Mouse (Mus musculus) myocyte (in vitro differentiated cells): Measurements from ENCODE around the gene Phgr1. TPM values are rescaled to one million over a fixed set of nuclear protein-coding genes. Genes with fewer than 3 reads are reported as not detected.

Source experiments
- H3K27me3 ChIP-seq: one replicate; pipeline ENCODE4 v1.6.1; 2011; ENCODE audit not compliant: control insufficient read depth, insufficient read depth, insufficient read length
- H3K36me3 ChIP-seq: one replicate; pipeline ENCODE4 v1.6.1; 2011; ENCODE audit not compliant: control insufficient read depth, insufficient read depth
- H3K4me2 ChIP-seq: one replicate; pipeline ENCODE4 v1.6.1; 2011; ENCODE audit warnings: low read depth, control low read depth
- H3K4me3 ChIP-seq: one replicate; pipeline ENCODE4 v1.5.1; 2011; ENCODE audit warnings: mild to moderate bottlenecking, control low read depth, moderate library complexity
- H3K79me2 ChIP-seq: one replicate; pipeline ENCODE4 v1.6.1; 2011; ENCODE audit not compliant: control insufficient read depth, insufficient read depth
- H3ac ChIP-seq: one replicate; pipeline ENCODE4 v1.6.1; 2011; ENCODE audit not compliant: control insufficient read depth, insufficient read length
- CEBPB ChIP-seq: IDR thresholded peaks from 2 replicates; pipeline ENCODE4 v1.6.1; 2011; ENCODE audit warnings: mild to moderate bottlenecking, moderate library complexity; ENCODE audit not compliant: poor library complexity, insufficient read depth, severe bottlenecking
- E2F4 ChIP-seq: IDR thresholded peaks from one replicate; pipeline ENCODE4 v1.6.1; 2011; ENCODE audit warnings: mild to moderate bottlenecking, control low read depth, moderate library complexity; ENCODE audit not compliant: insufficient read depth
- MAX ChIP-seq: IDR thresholded peaks from one replicate; pipeline ENCODE4 v1.6.1; 2011; ENCODE audit warnings: low read depth, mild to moderate bottlenecking, control low read depth
- MYOD1 ChIP-seq, 3 experiments: IDR thresholded peaks; one replicate each; pipeline ENCODE4 v1.6.1; 2011; ENCODE audit warnings: control low read depth in 2 of 3, low read depth in 2 of 3, mild to moderate bottlenecking in 2 of 3, moderate library complexity in 1 of 3; ENCODE audit not compliant: insufficient read length in 2 of 3, control insufficient read depth in 1 of 3
- MYOG ChIP-seq, 3 experiments: IDR thresholded peaks; one replicate each; pipeline ENCODE4 v1.6.1; 2011; ENCODE audit warnings: control low read depth in 2 of 3, low read depth in 2 of 3, mild to moderate bottlenecking in 2 of 3; ENCODE audit not compliant: insufficient read length in 2 of 3, control insufficient read depth in 1 of 3, insufficient read depth in 1 of 3
- POLR2A ChIP-seq: IDR thresholded peaks from one replicate; pipeline ENCODE4 v1.6.1; 2011; ENCODE audit warnings: low read depth, mild to moderate bottlenecking, control low read depth, moderate library complexity; ENCODE audit not compliant: insufficient read length
- POLR2AphosphoS2 ChIP-seq: IDR thresholded peaks from one replicate; pipeline ENCODE4 v1.6.1; 2011; ENCODE audit warnings: low read depth, control low read depth; ENCODE audit not compliant: insufficient read length
- REST ChIP-seq: IDR thresholded peaks from one replicate; pipeline ENCODE4 v1.6.1; 2011; ENCODE audit warnings: mild to moderate bottlenecking, control low read depth, moderate library complexity; ENCODE audit not compliant: insufficient read depth, insufficient read length
- SRF ChIP-seq: IDR thresholded peaks from one replicate; pipeline ENCODE4 v1.6.1; 2011; ENCODE audit warnings: low read depth; ENCODE audit not compliant: control insufficient read depth, insufficient read length
- TCF12 ChIP-seq: IDR thresholded peaks from one replicate; pipeline ENCODE4 v1.6.1; 2011; ENCODE audit warnings: mild to moderate bottlenecking, control low read depth; ENCODE audit not compliant: poor library complexity, insufficient read depth, severe bottlenecking
- TCF3 ChIP-seq: IDR thresholded peaks from one replicate; pipeline ENCODE4 v1.6.1; 2011; ENCODE audit warnings: low read depth, control low read depth; ENCODE audit not compliant: insufficient read length
- USF1 ChIP-seq: IDR thresholded peaks from one replicate; pipeline ENCODE4 v1.6.1; 2011; ENCODE audit warnings: low read depth, mild to moderate bottlenecking, control low read depth, moderate library complexity
- polyA plus RNA-seq: library from polyadenylated mRNA; unstranded; fragments of >200 nt; fragmentation: generic; extraction: Trizol; gene quantifications from one replicate; pipeline ENCODE4 v1.2.1, GENCODE M21; 2012; ENCODE audit warnings: missing spikeins

Gene Phgr1
- polyA plus RNA-seq, 1 experiment, result not detected

GRCm38 (mm10) chr2:118762784-118763148, 9.8 kb upstream of the Phgr1 start:
- Histone ChIP-seq H3ac (peak overlapping the region; percentile 5), H3K27me3 (no peaks in the 10 kb centered on the region), H3K79me2 (no peaks in the 10 kb centered on the region), H3K4me3 (peak overlapping the region; percentile 58), H3K36me3 (peaks cover 2% of the 10 kb centered on the region), H3K4me2 (peak overlapping the region; percentile 99)
- no peak for TF ChIP-seq MAX
- TF ChIP-seq E2F4, result no peak
- no peak for TF ChIP-seq REST
- TF ChIP-seq TCF3, result no peak
- TF ChIP-seq MYOG (IDR thresholded peaks at IDR 0.05; ENCODE audit: control insufficient read depth in 1 of 3, insufficient read depth in 1 of 3, insufficient read length in 2 of 3, low read depth in 2 of 3), result no peak
- TF ChIP-seq USF1, result no peak

GRCm38 (mm10) chr2:118763469-118763868, 9.1 kb upstream of the Phgr1 start:
- H3K36me3 ChIP-seq, result no peaks in the 10 kb centered on the region
- no peak for TF ChIP-seq POLR2A
- peak; percentile 22 for TF ChIP-seq POLR2AphosphoS2
- no peak for TF ChIP-seq TCF3
- TF ChIP-seq MYOD1 (IDR thresholded peaks at IDR 0.05; ENCODE audit: control insufficient read depth in 1 of 3, insufficient read length in 2 of 3, low read depth in 2 of 3), result peak in 1 of 3 experiments; percentile 11
- no peak overlapping the region for H3ac ChIP-seq
- no peaks in the 10 kb centered on the region for H3K79me2 ChIP-seq
- no peak overlapping the region for H3K4me3 ChIP-seq
- peak overlapping the region; percentile 99 for H3K4me2 ChIP-seq
- H3K27me3 ChIP-seq, result no peaks in the 10 kb centered on the region

- Histone ChIP-seq H3K4me3 (no peak overlapping the region), H3K27me3 (no peaks in the 10 kb centered on the region), H3K36me3 (no peaks in the 10 kb centered on the region), H3ac (no peak overlapping the region), H3K4me2 (peak overlapping the region; percentile 99), H3K79me2 (no peaks in the 10 kb centered on the region)
- TF ChIP-seq TCF12 (no peak), MYOD1 (IDR thresholded peaks at IDR 0.05; ENCODE audit: control insufficient read depth in 1 of 3, insufficient read length in 2 of 3, low read depth in 2 of 3) (peak in 1 of 3 experiments; percentile 1)
These were observed 8.3 kb upstream of the Phgr1 start for GRCm38 (mm10) chr2:118764094-118764831.

- H3K4me3 ChIP-seq, result no peak overlapping the region
- H3K79me2 ChIP-seq, result no peaks in the 10 kb centered on the region
- no peaks in the 10 kb centered on the region for H3K36me3 ChIP-seq
- no peak for TF ChIP-seq REST
- no peak for TF ChIP-seq MYOG (IDR thresholded peaks at IDR 0.05; ENCODE audit: control insufficient read depth in 1 of 3, insufficient read depth in 1 of 3, insufficient read length in 2 of 3, low read depth in 2 of 3)
- no peak for TF ChIP-seq SRF
- no peak for TF ChIP-seq POLR2A
- TF ChIP-seq POLR2AphosphoS2, result no peak
- TF ChIP-seq CEBPB, result no peak
- no peak for TF ChIP-seq MYOD1 (IDR thresholded peaks at IDR 0.05; ENCODE audit: control insufficient read depth in 1 of 3, insufficient read length in 2 of 3, low read depth in 2 of 3)
- TF ChIP-seq TCF12, result no peak
- no peak for TF ChIP-seq E2F4
- TF ChIP-seq TCF3, result no peak
- no peak for TF ChIP-seq USF1
- TF ChIP-seq MAX, result no peak
- no peaks in the 10 kb centered on the region for H3K27me3 ChIP-seq
- no peak overlapping the region for H3K4me2 ChIP-seq
- no peak overlapping the region for H3ac ChIP-seq
These were observed 7.7 kb upstream of the Phgr1 start for GRCm38 (mm10) chr2:118764875-118765274.

GRCm38 (mm10) chr2:118766041-118767033, 6.2 kb upstream of the Phgr1 start:
- Histone ChIP-seq H3ac (no peak overlapping the region), H3K79me2 (no peaks in the 10 kb centered on the region), H3K4me2 (peak overlapping the region; percentile 63), H3K4me3 (no peak overlapping the region), H3K36me3 (no peaks in the 10 kb centered on the region), H3K27me3 (no peaks in the 10 kb centered on the region)
- no peak for TF ChIP-seq POLR2AphosphoS2
- peak in 1 of 3 experiments; percentile 32 for TF ChIP-seq MYOG (IDR thresholded peaks at IDR 0.05; ENCODE audit: control insufficient read depth in 1 of 3, insufficient read depth in 1 of 3, insufficient read length in 2 of 3, low read depth in 2 of 3)
- no peak for TF ChIP-seq REST
- TF ChIP-seq MYOD1 (IDR thresholded peaks at IDR 0.05; ENCODE audit: control insufficient read depth in 1 of 3, insufficient read length in 2 of 3, low read depth in 2 of 3), result peak; percentile 91 to 98 (median 97)
- no peak for TF ChIP-seq USF1
- no peak for TF ChIP-seq MAX
- no peak for TF ChIP-seq POLR2A
- TF ChIP-seq TCF3, result peak; percentile 41
- no peak for TF ChIP-seq E2F4
- peak; percentile 78 for TF ChIP-seq TCF12
- TF ChIP-seq SRF, result no peak
- TF ChIP-seq CEBPB, result no peak
